Mouse (Mus musculus): ENCODE data around the gene Ephb1. TPM values are rescaled to one million over a fixed set of nuclear protein-coding genes. Genes with fewer than 3 reads are reported as not detected.
A peak's percentile ranks its signal among the peaks of the same experiment; 100 is the strongest.

Gene Ephb1
- polyA plus RNA-seq, 1 experiment = 20.5 TPM

- peak in 1 of 2 experiments; percentile 40 for DNase-seq (ENCODE audit: extremely low spot score in 1 of 2, low spot score in 1 of 2)
Measured at GRCm38 (mm10) chr9:102353056-102353635, 1.3 kb downstream of the Ephb1 start.

GRCm38 (mm10) chr9:102352186-102353055 is 2.1 kb downstream of the Ephb1 start:
- peak in 1 of 2 experiments; percentile 27 for DNase-seq (ENCODE audit: extremely low spot score in 1 of 2, low spot score in 1 of 2)

GRCm38 (mm10) chr9:102351721-102352120 is 2.8 kb downstream of the Ephb1 start:
- DNase-seq (ENCODE audit: extremely low spot score in 1 of 2, low spot score in 1 of 2) = peak in 1 of 2 experiments; percentile 37

- no peak for DNase-seq (ENCODE audit: extremely low spot score in 1 of 2, low spot score in 1 of 2)
Measured at GRCm38 (mm10) chr9:102351221-102351620, 3.3 kb downstream of the Ephb1 start.

- no peak for DNase-seq (ENCODE audit: extremely low spot score in 1 of 2, low spot score in 1 of 2)
Measured at GRCm38 (mm10) chr9:102350696-102351095, 3.8 kb downstream of the Ephb1 start.

- DNase-seq (ENCODE audit: extremely low spot score in 1 of 2, low spot score in 1 of 2) = no peak
Measured at GRCm38 (mm10) chr9:102350076-102350475, 4.4 kb downstream of the Ephb1 start.

GRCm38 (mm10) chr9:102346801-102347200 is 7.7 kb downstream of the Ephb1 start:
- no peak for DNase-seq (ENCODE audit: extremely low spot score in 1 of 2, low spot score in 1 of 2)

GRCm38 (mm10) chr9:102345474-102345873 is 9.0 kb downstream of the Ephb1 start:
- DNase-seq (ENCODE audit: extremely low spot score in 1 of 2, low spot score in 1 of 2) = no peak

- no peak for DNase-seq (ENCODE audit: extremely low spot score in 1 of 2, low spot score in 1 of 2)
Measured at GRCm38 (mm10) chr9:102345047-102345446, 9.4 kb downstream of the Ephb1 start.

GRCm38 (mm10) chr9:102344086-102344930 is 10.2 kb downstream of the Ephb1 start:
- DNase-seq (ENCODE audit: extremely low spot score in 1 of 2, low spot score in 1 of 2) = no peak

- DNase-seq (ENCODE audit: extremely low spot score in 1 of 2, low spot score in 1 of 2) = no peak
Measured at GRCm38 (mm10) chr9:102343061-102343460, 11.4 kb downstream of the Ephb1 start.

- DNase-seq (ENCODE audit: extremely low spot score in 1 of 2, low spot score in 1 of 2) = no peak
Measured at GRCm38 (mm10) chr9:102342026-102342425, 12.5 kb downstream of the Ephb1 start.

GRCm38 (mm10) chr9:102340768-102341167 is 13.7 kb downstream of the Ephb1 start:
- DNase-seq (ENCODE audit: extremely low spot score in 1 of 2, low spot score in 1 of 2) = peak in 1 of 2 experiments; percentile 27

- no peak for DNase-seq (ENCODE audit: extremely low spot score in 1 of 2, low spot score in 1 of 2)
Measured at GRCm38 (mm10) chr9:102335571-102336282, 18.8 kb downstream of the Ephb1 start.

- no peak for DNase-seq (ENCODE audit: extremely low spot score in 1 of 2, low spot score in 1 of 2)
Measured at GRCm38 (mm10) chr9:102330266-102331060, 24.0 kb downstream of the Ephb1 start.

GRCm38 (mm10) chr9:102327625-102328150 is 26.8 kb downstream of the Ephb1 start:
- DNase-seq (ENCODE audit: extremely low spot score in 1 of 2, low spot score in 1 of 2) = no peak

GRCm38 (mm10) chr9:102315436-102315835 is 39.1 kb downstream of the Ephb1 start:
- no peak for DNase-seq (ENCODE audit: extremely low spot score in 1 of 2, low spot score in 1 of 2)

- DNase-seq (ENCODE audit: extremely low spot score in 1 of 2, low spot score in 1 of 2) = no peak
Measured at GRCm38 (mm10) chr9:102314795-102315194, 39.7 kb downstream of the Ephb1 start.

GRCm38 (mm10) chr9:102310431-102310830 is 44.1 kb downstream of the Ephb1 start:
- no peak for DNase-seq (ENCODE audit: extremely low spot score in 1 of 2, low spot score in 1 of 2)
